Mouse (Mus musculus) megakaryocyte, embryonic 14.5 days (primary cell): ENCODE measurements around the gene Ofd1.

Source experiments
- FLI1 ChIP-seq: IDR thresholded peaks from 2 replicates; pipeline ENCODE4 v1.6.1; 2012; ENCODE audit warnings: low read length, inconsistent platforms, mixed read lengths
- GATA1 ChIP-seq: IDR thresholded peaks from 3 replicates; pipeline ENCODE4 v1.6.1; 2012; ENCODE audit warnings: mixed read lengths, low read length, inconsistent platforms, borderline replicate concordance

- no peak for TF ChIP-seq GATA1
- no peak for TF ChIP-seq FLI1
These were observed 63.7 kb downstream of the Ofd1 start for GRCm38 (mm10) chrX:166376681-166377328.
